5 mouse cellular contexts compared by ENCODE assay signal in the genomic region with DNA sequence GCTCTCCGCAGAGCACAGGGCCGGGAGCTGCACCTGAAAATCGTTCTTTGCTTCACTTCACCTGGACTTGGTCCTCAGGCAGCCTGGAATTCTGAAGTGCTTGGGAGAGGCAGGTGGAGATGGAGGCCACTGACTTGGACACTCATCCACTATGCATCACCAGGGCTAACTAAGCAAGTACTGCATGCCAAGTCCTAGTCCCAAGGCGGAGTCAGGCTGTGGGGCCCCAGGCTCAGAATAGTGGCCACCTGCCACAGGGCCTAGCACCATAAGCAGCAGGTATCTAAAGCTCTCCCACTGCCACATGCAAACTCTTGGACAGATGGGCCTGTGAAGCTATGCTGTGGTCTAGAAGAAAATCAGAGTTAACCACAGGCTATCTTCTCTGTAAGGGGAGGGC.
"Had no signal": no experiment of that assay in that cellular context is flagged by ENCODE, and none has a peak within 500 bp of the region (broad histone marks: within the 10 kb centered on the region; RNA-seq: fewer than 3 reads in every experiment).

No protein-coding gene starts in this region.

- DNase-seq: lung, adult 2 months; lung, postnatal 36 days; right cerebral cortex, postnatal 14 days; thymus, adult 2 months; thymus, postnatal 25 days had no signal
